Mouse (Mus musculus): ENCODE measurements around the gene Gm40193. TPM values are rescaled to one million over a fixed set of nuclear protein-coding genes. Genes with fewer than 3 reads are reported as not detected.

Gm40193 gene
- polyA plus RNA-seq, 1 experiment: not detected

DNA sequence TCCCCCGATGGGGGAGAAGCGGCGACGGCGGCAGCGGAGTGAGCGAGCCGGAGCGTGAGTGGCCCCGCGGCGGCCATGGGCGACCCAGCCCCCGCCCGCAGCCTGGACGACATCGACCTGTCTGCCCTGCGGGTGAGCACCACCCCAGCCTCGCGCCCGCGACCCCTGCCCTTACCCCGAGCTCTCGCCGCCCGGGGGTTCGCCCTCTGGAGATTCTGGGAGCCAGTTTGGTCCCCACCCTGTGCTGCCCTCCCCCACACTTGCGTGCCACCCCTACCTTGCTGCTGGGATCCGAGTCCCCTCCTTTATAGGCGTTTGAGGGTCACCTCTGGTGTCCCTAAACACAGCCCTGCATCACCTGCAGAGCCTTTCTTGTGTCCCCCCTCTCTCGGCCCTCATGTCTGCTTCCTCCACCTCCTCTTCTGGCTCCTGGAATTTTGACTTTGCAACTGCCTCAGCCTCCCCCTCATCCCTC is 30.3 kb upstream of the Gm40193 start:
- Histone ChIP-seq H3K27me3 (ENCODE audit: control insufficient read depth, insufficient read depth, low read length) (no peaks in the 10 kb centered on the region), H3K27ac (ENCODE audit: control insufficient read depth, insufficient read depth, low read depth, low read length) (peak overlapping the region; percentile 40), H3K4me1 (ENCODE audit: control insufficient read depth, insufficient read depth, low read length) (peaks cover 16% of the 10 kb centered on the region), H3K36me3 (ENCODE audit: control insufficient read depth, insufficient read depth, low read length) (no peaks in the 10 kb centered on the region), H3K4me3 (ENCODE audit: control insufficient read depth, low read depth, low read length) (peak overlapping the region; percentile 94)
- TF ChIP-seq CTCF (IDR thresholded peaks at IDR 0.05; ENCODE audit: control insufficient read depth, insufficient read depth, insufficient replicate concordance, low read depth, low read length) (no peak), POLR2A (IDR thresholded peaks at IDR 0.05; ENCODE audit: control insufficient read depth, low read depth, low read length) (no peak)

DNA sequence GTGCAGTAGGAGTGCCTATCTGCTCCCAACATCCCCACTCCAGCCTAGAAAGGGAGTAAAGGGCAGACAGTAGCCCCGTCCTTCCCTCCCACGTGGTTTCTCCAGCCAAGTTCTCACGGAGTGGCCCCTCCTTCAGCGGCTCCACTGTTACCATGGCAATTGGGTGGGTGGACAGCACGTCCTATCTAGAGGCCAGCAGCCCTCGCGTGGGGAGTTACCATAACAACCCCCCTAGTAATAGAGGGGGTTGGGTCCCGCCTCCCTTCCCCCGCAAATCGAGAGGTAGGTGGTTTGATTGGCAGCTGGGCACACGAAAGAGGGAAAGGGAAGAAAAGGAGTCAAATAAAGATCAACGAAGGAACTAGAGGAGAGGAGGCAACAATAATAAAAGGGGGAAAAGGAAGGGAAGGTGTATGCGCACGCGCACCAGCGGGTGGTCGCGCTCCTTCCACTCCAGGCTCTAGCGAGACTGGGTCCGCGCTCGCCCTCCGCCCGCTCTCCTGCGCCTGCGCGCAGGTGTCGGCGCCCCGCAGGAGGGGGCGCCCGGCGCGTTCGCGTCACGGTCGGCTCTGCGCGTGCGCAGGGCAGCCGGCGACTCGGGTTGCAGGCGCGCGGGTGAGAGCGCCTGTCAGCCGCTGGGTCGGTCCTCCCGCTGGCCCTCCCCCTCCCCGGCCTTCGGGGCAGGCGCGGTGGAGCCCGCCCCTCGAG is 29.7 kb upstream of the Gm40193 start, which contains the start of gene Mink1:
Mink1 (plus strand) TSS at position 595 of the 708 bp plus-strand sequence.
- Histone ChIP-seq H3K27me3 (ENCODE audit: control insufficient read depth, insufficient read depth, low read length) (no peaks in the 10 kb centered on the region), H3K4me1 (ENCODE audit: control insufficient read depth, insufficient read depth, low read length) (peaks cover 16% of the 10 kb centered on the region), H3K4me3 (ENCODE audit: control insufficient read depth, low read depth, low read length) (peak within 1 kb of the TSS; percentile 94), H3K36me3 (ENCODE audit: control insufficient read depth, insufficient read depth, low read length) (no peaks in the 10 kb centered on the region), H3K27ac (ENCODE audit: control insufficient read depth, insufficient read depth, low read depth, low read length) (peak within 1 kb of the TSS; percentile 95)
- TF ChIP-seq CTCF (IDR thresholded peaks at IDR 0.05; ENCODE audit: control insufficient read depth, insufficient read depth, insufficient replicate concordance, low read depth, low read length) (no peak), POLR2A (IDR thresholded peaks at IDR 0.05; ENCODE audit: control insufficient read depth, low read depth, low read length) (peak; percentile 46)

GRCm38 (mm10) chr11:70561937-70562286 is 29.2 kb upstream of the Gm40193 start:
- Histone ChIP-seq H3K27me3 (ENCODE audit: control insufficient read depth, insufficient read depth, low read length) (no peaks in the 10 kb centered on the region), H3K4me3 (ENCODE audit: control insufficient read depth, low read depth, low read length) (peak overlapping the region; percentile 94), H3K27ac (ENCODE audit: control insufficient read depth, insufficient read depth, low read depth, low read length) (no peak overlapping the region), H3K4me1 (ENCODE audit: control insufficient read depth, insufficient read depth, low read length) (peaks cover 16% of the 10 kb centered on the region), H3K36me3 (ENCODE audit: control insufficient read depth, insufficient read depth, low read length) (no peaks in the 10 kb centered on the region)
- no peak for TF ChIP-seq POLR2A (IDR thresholded peaks at IDR 0.05; ENCODE audit: control insufficient read depth, low read depth, low read length)
- no peak for TF ChIP-seq CTCF (IDR thresholded peaks at IDR 0.05; ENCODE audit: control insufficient read depth, insufficient read depth, insufficient replicate concordance, low read depth, low read length)

GRCm38 (mm10) chr11:70557545-70557944 is 24.8 kb upstream of the Gm40193 start:
- TF ChIP-seq POLR2A (IDR thresholded peaks at IDR 0.05; ENCODE audit: control insufficient read depth, low read depth, low read length): no peak
- no peak for TF ChIP-seq CTCF (IDR thresholded peaks at IDR 0.05; ENCODE audit: control insufficient read depth, insufficient read depth, insufficient replicate concordance, low read depth, low read length)
- peaks cover 6% of the 10 kb centered on the region for H3K4me1 ChIP-seq (ENCODE audit: control insufficient read depth, insufficient read depth, low read length)
- no peaks in the 10 kb centered on the region for H3K27me3 ChIP-seq (ENCODE audit: control insufficient read depth, insufficient read depth, low read length)
- no peaks in the 10 kb centered on the region for H3K36me3 ChIP-seq (ENCODE audit: control insufficient read depth, insufficient read depth, low read length)
- no peak overlapping the region for H3K27ac ChIP-seq (ENCODE audit: control insufficient read depth, insufficient read depth, low read depth, low read length)
- no peak overlapping the region for H3K4me3 ChIP-seq (ENCODE audit: control insufficient read depth, low read depth, low read length)

DNA sequence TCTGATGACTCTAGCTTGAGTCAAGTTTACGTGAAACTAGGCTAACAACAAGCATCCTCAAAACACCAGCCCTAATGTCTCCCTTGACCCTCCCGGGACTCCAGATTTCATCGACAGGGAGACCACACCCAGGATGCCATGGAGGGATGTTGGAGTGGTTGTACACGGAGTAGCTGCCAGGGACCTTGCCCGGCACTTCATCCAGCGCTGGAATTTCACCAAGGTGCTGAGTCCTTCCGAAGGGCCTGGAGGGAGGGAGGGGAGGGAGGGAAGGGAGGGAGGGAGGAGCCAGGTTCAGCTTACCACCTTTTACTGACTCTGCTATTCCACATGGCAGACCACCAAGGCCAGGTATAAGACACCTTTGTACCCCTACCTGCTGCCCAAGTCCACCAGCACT is 21.2 kb upstream of the Gm40193 start:
- H3K4me1 ChIP-seq (ENCODE audit: control insufficient read depth, insufficient read depth, low read length): no peaks in the 10 kb centered on the region
- H3K4me3 ChIP-seq (ENCODE audit: control insufficient read depth, low read depth, low read length): no peak overlapping the region
- TF ChIP-seq CTCF (IDR thresholded peaks at IDR 0.05; ENCODE audit: control insufficient read depth, insufficient read depth, insufficient replicate concordance, low read depth, low read length): no peak
- no peak for TF ChIP-seq POLR2A (IDR thresholded peaks at IDR 0.05; ENCODE audit: control insufficient read depth, low read depth, low read length)
- no peaks in the 10 kb centered on the region for H3K36me3 ChIP-seq (ENCODE audit: control insufficient read depth, insufficient read depth, low read length)
- H3K27me3 ChIP-seq (ENCODE audit: control insufficient read depth, insufficient read depth, low read length): no peaks in the 10 kb centered on the region
- no peak overlapping the region for H3K27ac ChIP-seq (ENCODE audit: control insufficient read depth, insufficient read depth, low read depth, low read length)

DNA sequence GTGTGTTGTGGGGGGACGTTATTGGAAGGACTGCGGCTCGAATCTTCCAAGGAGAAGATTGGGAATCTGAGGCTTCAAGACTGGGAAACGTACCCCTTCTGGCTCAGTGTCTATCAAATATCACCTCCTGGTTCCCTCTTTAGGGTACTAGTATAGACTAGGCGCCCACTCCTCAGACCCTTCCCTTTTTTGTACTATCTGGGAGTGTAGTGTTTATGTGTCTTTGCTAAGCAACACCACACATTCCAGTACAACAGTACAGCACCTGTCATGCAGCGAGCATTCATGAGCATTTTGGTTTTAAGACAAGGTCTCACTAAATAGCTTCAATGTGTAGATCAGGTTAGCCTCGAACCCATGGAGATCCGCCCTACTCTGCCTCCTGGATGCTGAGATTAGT is 18.8 kb upstream of the Gm40193 start:
- Histone ChIP-seq H3K4me3 (ENCODE audit: control insufficient read depth, low read depth, low read length) (no peak overlapping the region), H3K27me3 (ENCODE audit: control insufficient read depth, insufficient read depth, low read length) (no peaks in the 10 kb centered on the region), H3K4me1 (ENCODE audit: control insufficient read depth, insufficient read depth, low read length) (no peaks in the 10 kb centered on the region), H3K27ac (ENCODE audit: control insufficient read depth, insufficient read depth, low read depth, low read length) (no peak overlapping the region), H3K36me3 (ENCODE audit: control insufficient read depth, insufficient read depth, low read length) (no peaks in the 10 kb centered on the region)
- TF ChIP-seq POLR2A (IDR thresholded peaks at IDR 0.05; ENCODE audit: control insufficient read depth, low read depth, low read length) (no peak), CTCF (IDR thresholded peaks at IDR 0.05; ENCODE audit: control insufficient read depth, insufficient read depth, insufficient replicate concordance, low read depth, low read length) (no peak)

DNA sequence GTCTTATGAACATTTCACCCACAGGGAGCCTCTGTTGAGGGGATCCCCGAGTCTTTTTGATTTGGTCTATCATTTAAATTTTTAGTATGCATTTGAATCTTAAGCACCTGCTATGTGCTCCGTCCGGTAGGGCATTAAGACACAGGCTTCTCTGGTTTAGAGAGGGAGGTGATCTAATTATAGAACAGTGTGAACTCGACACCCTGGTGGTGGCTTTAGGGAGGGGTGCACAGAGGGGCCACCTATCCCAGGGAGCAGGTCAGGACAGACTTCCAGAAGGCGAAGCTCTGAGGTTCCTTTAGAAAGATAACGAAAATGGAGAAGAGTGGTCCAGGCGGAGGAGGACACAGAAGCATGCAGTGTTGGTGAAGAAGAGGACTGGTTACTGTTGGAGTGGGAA is 11.8 kb upstream of the Gm40193 start:
- Histone ChIP-seq H3K36me3 (ENCODE audit: control insufficient read depth, insufficient read depth, low read length) (no peaks in the 10 kb centered on the region), H3K4me3 (ENCODE audit: control insufficient read depth, low read depth, low read length) (no peak overlapping the region), H3K4me1 (ENCODE audit: control insufficient read depth, insufficient read depth, low read length) (peaks cover 6% of the 10 kb centered on the region), H3K27ac (ENCODE audit: control insufficient read depth, insufficient read depth, low read depth, low read length) (no peak overlapping the region), H3K27me3 (ENCODE audit: control insufficient read depth, insufficient read depth, low read length) (no peaks in the 10 kb centered on the region)
- TF ChIP-seq POLR2A (IDR thresholded peaks at IDR 0.05; ENCODE audit: control insufficient read depth, low read depth, low read length): no peak
- no peak for TF ChIP-seq CTCF (IDR thresholded peaks at IDR 0.05; ENCODE audit: control insufficient read depth, insufficient read depth, insufficient replicate concordance, low read depth, low read length)
